Mouse (Mus musculus): ENCODE results near the gene Soat2. TPM values are rescaled to one million over a fixed set of nuclear protein-coding genes. Genes with fewer than 3 reads are reported as not detected.

Gene Soat2
- polyA plus RNA-seq, 1 experiment from 2014 or later = 31.0 TPM

GRCm38 (mm10) chr15:102116753-102117415 is 33.4 kb upstream of the Soat2 start:
- no peaks in the 10 kb centered on the region for H3K27me3 ChIP-seq
- H3K27ac ChIP-seq = no peak overlapping the region
- H3K9ac ChIP-seq = no peak overlapping the region
- peaks cover 60% of the 10 kb centered on the region for H3K36me3 ChIP-seq
- no peak for ATAC-seq (ENCODE audit: low read depth)
- H3K4me3 ChIP-seq (replicated peaks) = no peak overlapping the region
- H3K4me1 ChIP-seq (replicated peaks) = peaks cover 8% of the 10 kb centered on the region
- DNase-seq = no peak
- H3K4me2 ChIP-seq = no peak overlapping the region
- no peaks in the 10 kb centered on the region for H3K9me3 ChIP-seq (replicated peaks)
- WGBS (ENCODE audit: insufficient replicate concordance) = 75% methylated on average over 11 of the region's 11 CpGs

GRCm38 (mm10) chr15:102117461-102118443 is 32.6 kb upstream of the Soat2 start:
- no peak for DNase-seq
- H3K36me3 ChIP-seq = peaks cover 66% of the 10 kb centered on the region
- no peak overlapping the region for H3K4me3 ChIP-seq (replicated peaks)

GRCm38 (mm10) chr15:102118591-102118990 is 31.7 kb upstream of the Soat2 start:
- Histone ChIP-seq H3K4me3 (replicated peaks) (no peak overlapping the region), H3K27ac (no peak overlapping the region), H3K9ac (no peak overlapping the region), H3K9me3 (replicated peaks) (no peaks in the 10 kb centered on the region), H3K36me3 (peaks cover 68% of the 10 kb centered on the region), H3K27me3 (no peaks in the 10 kb centered on the region), H3K4me2 (no peak overlapping the region), H3K4me1 (replicated peaks) (peaks cover 8% of the 10 kb centered on the region)
- no peak for ATAC-seq (ENCODE audit: low read depth)
- 76% methylated on average over 4 of the region's 4 CpGs for WGBS (ENCODE audit: insufficient replicate concordance)
- DNase-seq = no peak

More at GRCm38 (mm10) chr15:102117461-102118443, 32.6 kb upstream of the Soat2 start:
- no peak overlapping the region for H3K4me2 ChIP-seq
- H3K27me3 ChIP-seq = no peaks in the 10 kb centered on the region
- 73% methylated on average over 19 of the region's 19 CpGs for WGBS (ENCODE audit: insufficient replicate concordance)
- no peak overlapping the region for H3K9ac ChIP-seq
- H3K27ac ChIP-seq = no peak overlapping the region
- no peak for ATAC-seq (ENCODE audit: low read depth)
- H3K9me3 ChIP-seq (replicated peaks) = no peaks in the 10 kb centered on the region
- H3K4me1 ChIP-seq (replicated peaks) = peaks cover 8% of the 10 kb centered on the region

- H3K36me3 ChIP-seq = peaks cover 69% of the 10 kb centered on the region
Observed at GRCm38 (mm10) chr15:102119121-102119830, 31.1 kb upstream of the Soat2 start.

GRCm38 (mm10) chr15:102119831-102120170 is 30.5 kb upstream of the Soat2 start:
- no peak overlapping the region for H3K4me3 ChIP-seq (replicated peaks)
- no peaks in the 10 kb centered on the region for H3K9me3 ChIP-seq (replicated peaks)
- DNase-seq (no peak), ATAC-seq (ENCODE audit: low read depth) (no peak)
- 74% methylated on average over 2 of the region's 2 CpGs for WGBS (ENCODE audit: insufficient replicate concordance)
- peaks cover 74% of the 10 kb centered on the region for H3K36me3 ChIP-seq
- H3K4me1 ChIP-seq (replicated peaks) = peaks cover 8% of the 10 kb centered on the region
- H3K27me3 ChIP-seq = no peaks in the 10 kb centered on the region
- no peak overlapping the region for H3K9ac ChIP-seq
- no peak overlapping the region for H3K4me2 ChIP-seq
- H3K27ac ChIP-seq = no peak overlapping the region

More at GRCm38 (mm10) chr15:102119121-102119830, 31.1 kb upstream of the Soat2 start:
- H3K27ac ChIP-seq = no peak overlapping the region
- no peak overlapping the region for H3K4me3 ChIP-seq (replicated peaks)
- H3K9me3 ChIP-seq (replicated peaks) = no peaks in the 10 kb centered on the region
- WGBS (ENCODE audit: insufficient replicate concordance) = 78% methylated on average over 8 of the region's 8 CpGs
- no peak overlapping the region for H3K9ac ChIP-seq
- H3K4me1 ChIP-seq (replicated peaks) = peaks cover 8% of the 10 kb centered on the region
- H3K4me2 ChIP-seq = no peak overlapping the region
- H3K27me3 ChIP-seq = no peaks in the 10 kb centered on the region
- ATAC-seq (ENCODE audit: low read depth) (no peak), DNase-seq (no peak)

- WGBS (ENCODE audit: insufficient replicate concordance) = 67% methylated on average over 5 of the region's 5 CpGs
- Histone ChIP-seq H3K9ac (no peak overlapping the region), H3K36me3 (peaks cover 78% of the 10 kb centered on the region)
Observed at GRCm38 (mm10) chr15:102120530-102120929, 29.8 kb upstream of the Soat2 start.

GRCm38 (mm10) chr15:102126303-102126702 is 24.0 kb upstream of the Soat2 start:
- Histone ChIP-seq H3K4me1 (replicated peaks) (no peaks in the 10 kb centered on the region), H3K36me3 (peaks cover 79% of the 10 kb centered on the region), H3K27me3 (no peaks in the 10 kb centered on the region), H3K9ac (no peak overlapping the region), H3K9me3 (replicated peaks) (no peaks in the 10 kb centered on the region), H3K4me3 (replicated peaks) (no peak overlapping the region), H3K27ac (no peak overlapping the region), H3K4me2 (no peak overlapping the region)
- DNase-seq (no peak), ATAC-seq (ENCODE audit: low read depth) (no peak)
- 64% methylated on average over 2 of the region's 2 CpGs for WGBS (ENCODE audit: insufficient replicate concordance)

More at GRCm38 (mm10) chr15:102120530-102120929, 29.8 kb upstream of the Soat2 start:
- no peak for DNase-seq
- no peak overlapping the region for H3K4me2 ChIP-seq
- no peaks in the 10 kb centered on the region for H3K27me3 ChIP-seq
- peaks cover 7% of the 10 kb centered on the region for H3K4me1 ChIP-seq (replicated peaks)
- H3K9me3 ChIP-seq (replicated peaks) = no peaks in the 10 kb centered on the region
- H3K27ac ChIP-seq = no peak overlapping the region
- no peak overlapping the region for H3K4me3 ChIP-seq (replicated peaks)
- no peak for ATAC-seq (ENCODE audit: low read depth)

GRCm38 (mm10) chr15:102133314-102133713 is 17.0 kb upstream of the Soat2 start:
- ATAC-seq (ENCODE audit: low read depth) (no peak), DNase-seq (no peak)
- no peak overlapping the region for H3K4me3 ChIP-seq (replicated peaks)
- H3K36me3 ChIP-seq = peaks cover 47% of the 10 kb centered on the region
- 89% methylated on average over 9 of the region's 9 CpGs for WGBS (ENCODE audit: insufficient replicate concordance)
- H3K9me3 ChIP-seq (replicated peaks) = no peaks in the 10 kb centered on the region
- H3K4me1 ChIP-seq (replicated peaks) = peaks cover 31% of the 10 kb centered on the region
- no peak overlapping the region for H3K27ac ChIP-seq
- no peak overlapping the region for H3K4me2 ChIP-seq
- H3K9ac ChIP-seq = no peak overlapping the region
- H3K27me3 ChIP-seq = no peaks in the 10 kb centered on the region

GRCm38 (mm10) chr15:102134709-102135108 is 15.6 kb upstream of the Soat2 start:
- Histone ChIP-seq H3K4me2 (peak overlapping the region; percentile 91), H3K4me3 (replicated peaks) (peak overlapping the region; percentile 87; the same call in 1 of the 2 replicates), H3K9ac (peak overlapping the region; percentile 87), H3K27ac (peak overlapping the region; percentile 85), H3K36me3 (peaks cover 34% of the 10 kb centered on the region), H3K9me3 (replicated peaks) (no peaks in the 10 kb centered on the region), H3K27me3 (peaks cover 9% of the 10 kb centered on the region; the same call in 1 of the 2 replicates), H3K4me1 (replicated peaks) (peaks cover 31% of the 10 kb centered on the region)
- DNase-seq = no peak
- WGBS (ENCODE audit: insufficient replicate concordance) = 86% methylated on average over 2 of the region's 2 CpGs
- no peak for ATAC-seq (ENCODE audit: low read depth)

- DNase-seq (no peak), ATAC-seq (ENCODE audit: low read depth) (no peak)
- peak overlapping the region; percentile 91 for H3K4me2 ChIP-seq
- peak overlapping the region; percentile 85 for H3K27ac ChIP-seq
- H3K36me3 ChIP-seq = peaks cover 25% of the 10 kb centered on the region
- whole genome bisulfite sequencing (ENCODE audit: insufficient replicate concordance) = 3% methylated on average over 35 of the region's 35 CpGs
- peak overlapping the region; percentile 87 for H3K4me3 ChIP-seq (replicated peaks)
- H3K4me1 ChIP-seq (replicated peaks) = peaks cover 31% of the 10 kb centered on the region
- peaks cover 9% of the 10 kb centered on the region; the same call in 1 of the 2 replicates for H3K27me3 ChIP-seq
- H3K9me3 ChIP-seq (replicated peaks) = no peaks in the 10 kb centered on the region
- peak overlapping the region; percentile 87 for H3K9ac ChIP-seq
Observed at GRCm38 (mm10) chr15:102135522-102136128, 14.7 kb upstream of the Soat2 start.
